Mouse (Mus musculus): Measurements from ENCODE around the gene Pbld1. TPM values are rescaled to one million over a fixed set of nuclear protein-coding genes. Genes with fewer than 3 reads are reported as not detected.

Gene Pbld1
- polyA plus RNA-seq, 2 experiments = 3.8 to 5.2 TPM

GRCm38 (mm10) chr10:63127156-63127555 lies 67.2 kb downstream of the Pbld1 start:
- Histone ChIP-seq H3K4me2 (ENCODE audit: low read depth) (no peak overlapping the region), H3K9me3 (ENCODE audit: control insufficient read depth, low read length) (no peaks in the 10 kb centered on the region), H3K9ac (replicated peaks) (no peak overlapping the region), H3K4me3 (ENCODE audit: insufficient read depth in 1 of 2, low read depth in 2 of 2, low read length in 2 of 2) (no peak overlapping the region), H3K36me3 (replicated peaks; ENCODE audit: control insufficient read depth, insufficient read depth, low read depth) (no peaks in the 10 kb centered on the region), H3K27ac (no peak overlapping the region), H3K27me3 (ENCODE audit: control insufficient read depth, insufficient read depth, low read length) (no peaks in the 10 kb centered on the region), H3K4me1 (replicated peaks; ENCODE audit: control insufficient read depth in 2 of 2, insufficient read depth in 2 of 2, low read length in 1 of 2) (no peaks in the 10 kb centered on the region)
- 78% methylated on average over 6 of the region's 6 CpGs for WGBS (ENCODE audit: insufficient replicate concordance)
- no peak for TF ChIP-seq CTCF (IDR thresholded peaks at IDR 0.05; ENCODE audit: low read depth)
- no peak for TF ChIP-seq EP300 (IDR thresholded peaks at IDR 0.05; ENCODE audit: low read depth)
- no peak for ATAC-seq (ENCODE audit: insufficient read depth)
- DNase-seq (ENCODE audit: low read depth in 3 of 3, low spot score in 3 of 3) = no peak

Other genes with a start within 250 kb of the Pbld1 start
- gene Tet1, start 151.2 kb upstream of the Pbld1 start, polyA plus RNA-seq (2012; rRNA removed) = 0.21 and 0.23 TPM in 2 replicates
- gene Tet1, start 151.2 kb upstream of the Pbld1 start, polyA plus RNA-seq (2014; fragmentation: Nextera tagmentation; extraction: Ambion mirVana) = 0.99 and 1.9 TPM in 2 replicates
- 4.8 and 6.2 TPM in 2 replicates for gene Slc25a16, start 139.5 kb upstream of the Pbld1 start, polyA plus RNA-seq (2012; rRNA removed)
- 7.0 and 8.9 TPM in 2 replicates for gene Slc25a16, start 139.5 kb upstream of the Pbld1 start, polyA plus RNA-seq (2014; fragmentation: Nextera tagmentation; extraction: Ambion mirVana)
- gene Dna2, start 113.1 kb upstream of the Pbld1 start, polyA plus RNA-seq (2012; rRNA removed) = 23.1 and 30.2 TPM in 2 replicates
- gene Dna2, start 113.1 kb upstream of the Pbld1 start, polyA plus RNA-seq (2014; fragmentation: Nextera tagmentation; extraction: Ambion mirVana) = 27.8 and 30.5 TPM in 2 replicates
- gene Rufy2, start 79.9 kb upstream of the Pbld1 start, polyA plus RNA-seq (2012; rRNA removed) = 0.53 and 1.1 TPM in 2 replicates
- gene Rufy2, start 79.9 kb upstream of the Pbld1 start, polyA plus RNA-seq (2014; fragmentation: Nextera tagmentation; extraction: Ambion mirVana) = 1.3 and 1.4 TPM in 2 replicates
- gene Hnrnph3, start 35.9 kb upstream of the Pbld1 start, polyA plus RNA-seq (2012; rRNA removed) = 13.8 and 23.2 TPM in 2 replicates
- gene Hnrnph3, start 35.9 kb upstream of the Pbld1 start, polyA plus RNA-seq (2014; fragmentation: Nextera tagmentation; extraction: Ambion mirVana) = 12.4 and 13.6 TPM in 2 replicates
- gene Pbld2, start 35.8 kb upstream of the Pbld1 start, polyA plus RNA-seq (2012; rRNA removed) = 1.8 and 2.0 TPM in 2 replicates
- gene Pbld2, start 35.8 kb upstream of the Pbld1 start, polyA plus RNA-seq (2014; fragmentation: Nextera tagmentation; extraction: Ambion mirVana) = 2.3 and 2.7 TPM in 2 replicates
- 0.02 TPM in 1 of 2 replicates, not detected in the other for gene Atoh7, start 39.5 kb downstream of the Pbld1 start, polyA plus RNA-seq (2012; rRNA removed)
- not detected in 2 replicates for gene Atoh7, start 39.5 kb downstream of the Pbld1 start, polyA plus RNA-seq (2014; fragmentation: Nextera tagmentation; extraction: Ambion mirVana)
- 0.02 and 0.03 TPM in 2 replicates for gene Mypn, start 143.8 kb downstream of the Pbld1 start, polyA plus RNA-seq (2012; rRNA removed)
- gene Mypn, start 143.8 kb downstream of the Pbld1 start, polyA plus RNA-seq (2014; fragmentation: Nextera tagmentation; extraction: Ambion mirVana) = 0.05 and 0.13 TPM in 2 replicates
- gene Herc4, start 183.6 kb downstream of the Pbld1 start, polyA plus RNA-seq (2012; rRNA removed) = 15.3 and 21.5 TPM in 2 replicates
- gene Herc4, start 183.6 kb downstream of the Pbld1 start, polyA plus RNA-seq (2014; fragmentation: Nextera tagmentation; extraction: Ambion mirVana) = 33.7 and 34.3 TPM in 2 replicates

Data from liver, embryonic 14.5 days (tissue).